Mouse (Mus musculus) embryonic fibroblast, embryonic 13.5 days (primary cell): ENCODE measurements around the gene Gm20388.

Experiments
- CTCF ChIP-seq: IDR thresholded peaks from 2 replicates; pipeline ENCODE4 v1.5.1; 2011; ENCODE audit warnings: mild to moderate bottlenecking, control low read depth, low read length, moderate library complexity, borderline replicate concordance; ENCODE audit not compliant: insufficient read depth
- POLR2A ChIP-seq: IDR thresholded peaks from 2 replicates; pipeline ENCODE4 v1.6.1; 2011; ENCODE audit warnings: low read depth, mild to moderate bottlenecking, control low read depth, low read length, moderate library complexity

DNA sequence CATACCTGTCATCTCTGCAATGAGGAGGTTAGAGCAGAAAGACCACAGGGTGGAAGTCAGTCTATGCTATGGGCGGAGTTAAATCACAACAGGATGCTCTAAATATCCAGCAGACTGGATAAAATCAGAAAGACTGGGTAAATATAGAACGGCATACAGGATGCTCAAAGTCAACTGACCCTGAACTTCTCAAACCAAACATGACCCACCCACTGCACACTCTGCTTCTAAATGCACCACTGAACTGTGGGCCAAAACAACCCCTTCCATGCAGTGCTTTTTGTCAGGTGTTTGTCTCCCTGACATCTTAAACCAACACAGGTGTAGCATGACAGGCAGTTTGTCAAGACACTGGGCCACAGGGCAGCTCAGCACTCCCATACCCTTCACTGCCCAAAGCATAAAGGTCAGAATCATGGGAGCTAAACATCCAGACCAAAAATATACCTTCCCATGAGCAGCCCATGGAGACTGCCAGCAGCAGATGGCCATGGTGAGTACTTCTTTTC is 3027.0 kb downstream of the Gm20388 start:
- TF ChIP-seq CTCF (no peak), POLR2A (no peak)
